Mouse (Mus musculus): ENCODE results near the gene Mt1. TPM values are rescaled to one million over a fixed set of nuclear protein-coding genes. Genes with fewer than 3 reads are reported as not detected.
"Not testable (repeated sequence)": the region's sequence is repeated elsewhere in the genome, so short reads cannot be mapped to it uniquely, and the experiment has no call there.

Mt1 gene
- polyA plus RNA-seq (2015; fragmentation: Nextera tagmentation; extraction: Ambion mirVana): 6,330 and 6,428 TPM in 2 replicates

GRCm38 (mm10) chr8:94178857-94179712, at the start of gene Mt1:
TSS of gene Mt1 (plus strand) at chr8:94179082.
- Histone ChIP-seq H3K9me3 (replicated peaks; ENCODE audit: control insufficient read depth, low read length) (no peaks in the 10 kb centered on the region), H3K4me3 (ENCODE audit: low read depth, low read length) (peak within 1 kb of the TSS; percentile 75), H3K27ac (ENCODE audit: low read length) (peak within 1 kb of the TSS; percentile 100), H3K27me3 (ENCODE audit: control insufficient read depth, insufficient read depth, low read depth, low read length) (no peaks in the 10 kb centered on the region), H3K4me2 (ENCODE audit: low read depth, low read length) (peak within 1 kb of the TSS; percentile 66), H3K4me1 (ENCODE audit: control insufficient read depth, low read depth, low read length) (peaks cover 62% of the 10 kb centered on the region), H3K36me3 (ENCODE audit: control insufficient read depth, insufficient read depth) (no peaks in the 10 kb centered on the region), H3K9ac (ENCODE audit: low read depth, low read length) (peak within 1 kb of the TSS; percentile 78)
- peak; percentile 90 for ATAC-seq (ENCODE audit: low read depth)
- under 1% methylated on average over 50 of the region's 50 CpGs for WGBS (ENCODE audit: insufficient replicate concordance)

- no peaks in the 10 kb centered on the region for H3K4me1 ChIP-seq (ENCODE audit: control insufficient read depth, low read depth, low read length)
- 71% methylated on average over 6 of the region's 6 CpGs for WGBS (ENCODE audit: insufficient replicate concordance)
- H3K9me3 ChIP-seq (replicated peaks; ENCODE audit: control insufficient read depth, low read length): no peaks in the 10 kb centered on the region
- H3K27ac ChIP-seq (ENCODE audit: low read length): no peak overlapping the region
- no peak overlapping the region for H3K9ac ChIP-seq (ENCODE audit: low read depth, low read length)
- no peaks in the 10 kb centered on the region for H3K36me3 ChIP-seq (ENCODE audit: control insufficient read depth, insufficient read depth)
- no peak overlapping the region for H3K4me2 ChIP-seq (ENCODE audit: low read depth, low read length)
- H3K4me3 ChIP-seq (ENCODE audit: low read depth, low read length): no peak overlapping the region
- H3K27me3 ChIP-seq (ENCODE audit: control insufficient read depth, insufficient read depth, low read depth, low read length): no peaks in the 10 kb centered on the region; the same call in 1 of the 2 replicates
- ATAC-seq (ENCODE audit: low read depth): no peak
Observed at GRCm38 (mm10) chr8:94129133-94129789, 49.6 kb upstream of the Mt1 start.

GRCm38 (mm10) chr8:94130126-94130525, 48.8 kb upstream of the Mt1 start:
- H3K9ac ChIP-seq (ENCODE audit: low read depth, low read length): no peak overlapping the region
- no peaks in the 10 kb centered on the region for H3K36me3 ChIP-seq (ENCODE audit: control insufficient read depth, insufficient read depth)
- 77% methylated on average over 4 of the region's 4 CpGs for WGBS (ENCODE audit: insufficient replicate concordance)
- H3K27me3 ChIP-seq (ENCODE audit: control insufficient read depth, insufficient read depth, low read depth, low read length): no peaks in the 10 kb centered on the region; the same call in 1 of the 2 replicates
- H3K4me3 ChIP-seq (ENCODE audit: low read depth, low read length): no peak overlapping the region
- ATAC-seq (ENCODE audit: low read depth): no peak
- H3K4me1 ChIP-seq (ENCODE audit: control insufficient read depth, low read depth, low read length): no peaks in the 10 kb centered on the region
- no peak overlapping the region for H3K4me2 ChIP-seq (ENCODE audit: low read depth, low read length)
- H3K27ac ChIP-seq (ENCODE audit: low read length): no peak overlapping the region
- H3K9me3 ChIP-seq (replicated peaks; ENCODE audit: control insufficient read depth, low read length): no peaks in the 10 kb centered on the region

GRCm38 (mm10) chr8:94132096-94132495, 46.8 kb upstream of the Mt1 start:
- H3K4me1 ChIP-seq (ENCODE audit: control insufficient read depth, low read depth, low read length): no peaks in the 10 kb centered on the region
- H3K4me3 ChIP-seq (ENCODE audit: low read depth, low read length): no peak overlapping the region
- WGBS (ENCODE audit: insufficient replicate concordance): 29% methylated on average over 5 of the region's 5 CpGs
- no peaks in the 10 kb centered on the region for H3K36me3 ChIP-seq (ENCODE audit: control insufficient read depth, insufficient read depth)
- H3K27me3 ChIP-seq (ENCODE audit: control insufficient read depth, insufficient read depth, low read depth, low read length): no peaks in the 10 kb centered on the region; the same call in 1 of the 2 replicates
- H3K9ac ChIP-seq (ENCODE audit: low read depth, low read length): no peak overlapping the region
- no peak for ATAC-seq (ENCODE audit: low read depth)
- H3K9me3 ChIP-seq (replicated peaks; ENCODE audit: control insufficient read depth, low read length): no peaks in the 10 kb centered on the region
- H3K27ac ChIP-seq (ENCODE audit: low read length): no peak overlapping the region
- H3K4me2 ChIP-seq (ENCODE audit: low read depth, low read length): no peak overlapping the region

DNA sequence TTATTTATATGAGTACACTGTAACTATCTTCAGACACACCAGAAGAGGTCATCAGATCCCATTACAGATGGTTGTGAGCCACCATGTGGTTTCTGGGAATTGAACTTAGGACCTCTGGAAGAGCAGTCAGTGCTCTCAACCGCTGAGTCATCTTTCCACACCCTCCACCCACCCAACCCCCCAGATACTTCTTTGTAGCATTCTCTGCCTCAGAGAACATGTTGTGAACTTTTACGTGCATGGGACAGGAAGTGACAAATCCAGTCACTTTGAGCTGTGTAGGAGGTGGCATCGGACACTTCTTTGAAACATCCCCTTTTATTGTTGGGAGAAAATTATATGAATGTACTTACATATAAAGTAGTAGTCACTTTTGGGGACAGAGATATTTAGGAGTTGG, 44.3 kb upstream of the Mt1 start:
- H3K4me2 ChIP-seq (ENCODE audit: low read depth, low read length); H3K27ac ChIP-seq (ENCODE audit: low read length); H3K4me3 ChIP-seq (ENCODE audit: low read depth, low read length); ATAC-seq (ENCODE audit: low read depth); H3K4me1 ChIP-seq (ENCODE audit: control insufficient read depth, low read depth, low read length); H3K27me3 ChIP-seq (ENCODE audit: control insufficient read depth, insufficient read depth, low read depth, low read length); H3K36me3 ChIP-seq (ENCODE audit: control insufficient read depth, insufficient read depth); H3K9me3 ChIP-seq (replicated peaks; ENCODE audit: control insufficient read depth, low read length); H3K9ac ChIP-seq (ENCODE audit: low read depth, low read length): not testable (repeated sequence)
- 25% methylated on average over 3 of the region's 3 CpGs for WGBS (ENCODE audit: insufficient replicate concordance)

DNA sequence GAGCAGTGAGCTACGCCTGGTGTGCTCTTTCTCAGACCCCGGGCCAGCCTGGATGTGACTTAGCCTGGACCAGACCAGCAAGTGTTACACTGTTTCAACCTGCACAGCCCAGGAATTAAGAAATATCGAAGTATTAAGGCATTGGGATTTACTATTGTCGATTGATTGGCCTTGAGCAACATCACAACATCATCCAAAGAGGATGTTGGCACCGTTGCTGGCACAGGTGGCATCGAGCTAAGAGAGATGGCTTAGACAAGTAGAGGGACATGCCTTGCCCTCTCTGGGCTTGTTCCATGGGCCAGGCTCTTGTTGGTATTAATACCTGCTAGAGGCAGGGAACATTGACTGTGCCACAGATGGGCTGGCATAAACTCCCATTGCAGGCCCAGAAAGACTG, 43.3 kb upstream of the Mt1 start:
- Histone ChIP-seq H3K4me1 (ENCODE audit: control insufficient read depth, low read depth, low read length) (no peaks in the 10 kb centered on the region), H3K27me3 (ENCODE audit: control insufficient read depth, insufficient read depth, low read depth, low read length) (no peaks in the 10 kb centered on the region), H3K4me3 (ENCODE audit: low read depth, low read length) (no peak overlapping the region), H3K27ac (ENCODE audit: low read length) (no peak overlapping the region), H3K9ac (ENCODE audit: low read depth, low read length) (no peak overlapping the region), H3K9me3 (replicated peaks; ENCODE audit: control insufficient read depth, low read length) (no peaks in the 10 kb centered on the region), H3K4me2 (ENCODE audit: low read depth, low read length) (no peak overlapping the region), H3K36me3 (ENCODE audit: control insufficient read depth, insufficient read depth) (no peaks in the 10 kb centered on the region)
- 69% methylated on average over 6 of the region's 6 CpGs for WGBS (ENCODE audit: insufficient replicate concordance)
- ATAC-seq (ENCODE audit: low read depth): no peak

DNA sequence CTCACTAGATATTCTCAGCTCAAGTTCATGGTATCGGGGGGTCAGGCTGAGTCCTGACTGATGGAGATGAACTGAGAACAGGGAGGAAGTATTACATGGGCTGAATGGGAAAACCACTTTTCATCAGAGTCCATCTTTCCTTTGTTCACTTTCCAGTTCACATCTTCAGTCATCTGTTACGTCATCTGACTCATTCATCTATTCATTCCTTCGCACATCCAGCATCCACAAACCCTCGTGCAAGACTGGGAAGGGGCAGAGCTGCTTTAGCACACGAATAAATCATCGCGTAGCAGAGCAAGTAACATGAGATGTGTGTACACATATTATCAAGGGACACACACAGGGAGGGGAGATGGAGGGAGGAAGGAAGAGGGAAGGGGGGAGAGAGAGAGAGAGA, 42.7 kb upstream of the Mt1 start:
- H3K27ac ChIP-seq (ENCODE audit: low read length): no peak overlapping the region
- H3K9me3 ChIP-seq (replicated peaks; ENCODE audit: control insufficient read depth, low read length): no peaks in the 10 kb centered on the region
- H3K4me1 ChIP-seq (ENCODE audit: control insufficient read depth, low read depth, low read length): no peaks in the 10 kb centered on the region
- H3K27me3 ChIP-seq (ENCODE audit: control insufficient read depth, insufficient read depth, low read depth, low read length): no peaks in the 10 kb centered on the region
- ATAC-seq (ENCODE audit: low read depth): no peak
- H3K4me3 ChIP-seq (ENCODE audit: low read depth, low read length): no peak overlapping the region
- no peaks in the 10 kb centered on the region for H3K36me3 ChIP-seq (ENCODE audit: control insufficient read depth, insufficient read depth)
- no peak overlapping the region for H3K4me2 ChIP-seq (ENCODE audit: low read depth, low read length)
- H3K9ac ChIP-seq (ENCODE audit: low read depth, low read length): no peak overlapping the region
- WGBS (ENCODE audit: insufficient replicate concordance): 72% methylated on average over 7 of the region's 7 CpGs

GRCm38 (mm10) chr8:94136933-94137332, 41.9 kb upstream of the Mt1 start, which contains the start of gene Mt4:
TSS of gene Mt4 (plus strand) at chr8:94137197.
- H3K4me1 ChIP-seq (ENCODE audit: control insufficient read depth, low read depth, low read length): no peaks in the 10 kb centered on the region
- 0 out of 2 replicates have a peak, but pooled peaks have one; percentile 41 for ATAC-seq (ENCODE audit: low read depth)
- 34% methylated on average over 6 of the region's 6 CpGs for WGBS (ENCODE audit: insufficient replicate concordance)

GRCm38 (mm10) chr8:94140266-94140795, 38.6 kb upstream of the Mt1 start:
- Histone ChIP-seq H3K4me1 (ENCODE audit: control insufficient read depth, low read depth, low read length) (no peaks in the 10 kb centered on the region), H3K27ac (ENCODE audit: low read length) (no peak overlapping the region), H3K36me3 (ENCODE audit: control insufficient read depth, insufficient read depth) (no peaks in the 10 kb centered on the region), H3K27me3 (ENCODE audit: control insufficient read depth, insufficient read depth, low read depth, low read length) (no peaks in the 10 kb centered on the region), H3K4me2 (ENCODE audit: low read depth, low read length) (no peak overlapping the region), H3K4me3 (ENCODE audit: low read depth, low read length) (no peak overlapping the region), H3K9ac (ENCODE audit: low read depth, low read length) (no peak overlapping the region), H3K9me3 (replicated peaks; ENCODE audit: control insufficient read depth, low read length) (no peaks in the 10 kb centered on the region)
- 73% methylated on average over 4 of the region's 4 CpGs for WGBS (ENCODE audit: insufficient replicate concordance)
- ATAC-seq (ENCODE audit: low read depth): no peak

More at GRCm38 (mm10) chr8:94136933-94137332, 41.9 kb upstream of the Mt1 start, which contains the start of gene Mt4:
- no peak within 1 kb of the TSS for H3K27ac ChIP-seq (ENCODE audit: low read length)
- no peak within 1 kb of the TSS for H3K9ac ChIP-seq (ENCODE audit: low read depth, low read length)
- no peak within 1 kb of the TSS for H3K4me2 ChIP-seq (ENCODE audit: low read depth, low read length)
- H3K4me3 ChIP-seq (ENCODE audit: low read depth, low read length): no peak within 1 kb of the TSS
- no peaks in the 10 kb centered on the region for H3K36me3 ChIP-seq (ENCODE audit: control insufficient read depth, insufficient read depth)
- no peaks in the 10 kb centered on the region for H3K9me3 ChIP-seq (replicated peaks; ENCODE audit: control insufficient read depth, low read length)
- no peaks in the 10 kb centered on the region for H3K27me3 ChIP-seq (ENCODE audit: control insufficient read depth, insufficient read depth, low read depth, low read length)
